Comparison of ENCODE assay signal across 10 mouse cellular contexts in the genomic region with DNA sequence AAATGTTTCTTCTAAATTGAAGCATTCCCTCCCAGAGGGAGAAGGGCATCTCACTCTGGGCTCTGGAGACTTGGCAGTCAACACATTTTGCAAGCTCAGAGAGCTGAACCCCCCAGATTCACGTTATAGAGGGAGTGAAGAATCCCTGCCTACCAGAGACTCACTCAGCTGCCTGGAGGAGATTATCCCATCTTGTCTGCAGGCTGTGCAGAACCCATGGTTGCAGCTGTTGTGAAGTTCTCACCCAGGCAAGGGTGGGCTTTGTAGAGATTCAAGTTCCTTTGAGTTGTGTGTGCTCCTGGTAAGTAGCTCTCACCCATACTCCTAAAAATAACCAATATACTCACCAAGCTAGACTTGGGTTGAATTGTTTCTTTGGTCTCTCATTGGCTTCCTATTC.
"Had no signal": no experiment of that assay in that cellular context is flagged by ENCODE, and none has a peak within 500 bp of the region (broad histone marks: within the 10 kb centered on the region; RNA-seq: fewer than 3 reads in every experiment).

No protein-coding gene starts in this region.

- H3K27ac ChIP-seq: kidney, embryonic 15.5 days; limb, embryonic 10.5 days; liver, embryonic 15.5 days; midbrain, embryonic 10.5 days; neural tube, embryonic 12.5 days had no signal

- DNase-seq: kidney, adult 2 months; kidney, postnatal 14 days; lung, adult 2 months; midbrain, embryonic 14.5 days; thymus, postnatal 4 days had no signal

- H3K36me3 ChIP-seq: kidney, embryonic 15.5 days; limb, embryonic 10.5 days; liver, embryonic 15.5 days; midbrain, embryonic 10.5 days; neural tube, embryonic 12.5 days had no signal

- H3K4me3 ChIP-seq: kidney, embryonic 15.5 days; limb, embryonic 10.5 days; liver, embryonic 15.5 days; midbrain, embryonic 10.5 days; neural tube, embryonic 12.5 days had no signal
